Mouse (Mus musculus) bone marrow macrophage, adult 2 months (primary cell): ENCODE results near the gene Dnmt3c. TPM values are rescaled to one million over a fixed set of nuclear protein-coding genes. Genes with fewer than 3 reads are reported as not detected.

Experiments
- H3K27ac ChIP-seq: 2 replicates; pipeline ENCODE4 v1.5.1; 2012; ENCODE audit warnings: low read depth, low read length; ENCODE audit not compliant: insufficient read depth
- H3K4me1 ChIP-seq: 2 replicates; pipeline ENCODE4 v1.6.1; 2012; ENCODE audit warnings: low read length; ENCODE audit not compliant: control insufficient read depth, insufficient read depth
- H3K4me3 ChIP-seq: 2 replicates; pipeline ENCODE4 v1.5.1; 2012; ENCODE audit warnings: mild to moderate bottlenecking, low read length, moderate library complexity; ENCODE audit not compliant: insufficient read depth
- CTCF ChIP-seq: IDR thresholded peaks from 2 replicates; pipeline ENCODE4 v1.5.1; 2012; ENCODE audit warnings: low read depth, mild to moderate bottlenecking, low read length, moderate library complexity
- POLR2A ChIP-seq: IDR thresholded peaks from 2 replicates; pipeline ENCODE4 v1.6.1; 2012; ENCODE audit warnings: mild to moderate bottlenecking, low read depth, low read length, borderline replicate concordance
- polyA plus RNA-seq: library from polyadenylated mRNA; stranded (reverse); fragments of >200 nt; gene quantifications from 2 replicates; pipeline ENCODE4 v1.2.4, GENCODE M21; 2012; ENCODE audit not compliant: missing spikeins, insufficient read depth, insufficient read length

Gene Dnmt3c
- polyA plus RNA-seq, 1 experiment = not detected

DNA sequence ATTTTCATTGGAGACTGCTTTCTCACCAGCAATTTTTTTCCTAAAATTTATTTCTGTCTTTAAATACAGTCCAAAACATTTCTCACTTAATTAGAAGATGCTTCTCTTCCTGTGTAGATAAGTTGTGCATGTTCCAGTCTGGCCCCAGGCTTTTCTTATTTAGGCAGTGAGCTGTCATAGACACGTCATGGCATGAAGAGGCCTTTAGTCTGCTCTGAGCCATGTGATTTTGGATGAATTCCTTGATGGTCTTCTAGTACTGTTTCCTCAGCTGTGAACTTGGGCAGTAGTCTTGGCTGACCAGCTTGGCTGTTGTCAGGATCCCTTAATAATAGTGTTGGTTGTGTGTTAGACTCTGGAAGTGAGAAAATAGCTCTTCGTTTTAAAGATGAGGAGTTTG is 53.9 kb downstream of the Dnmt3c start:
- Histone ChIP-seq H3K4me3 (no peak overlapping the region), H3K27ac (peak overlapping the region; percentile 41), H3K4me1 (peaks cover 21% of the 10 kb centered on the region)
- TF ChIP-seq POLR2A (no peak), CTCF (no peak)

DNA sequence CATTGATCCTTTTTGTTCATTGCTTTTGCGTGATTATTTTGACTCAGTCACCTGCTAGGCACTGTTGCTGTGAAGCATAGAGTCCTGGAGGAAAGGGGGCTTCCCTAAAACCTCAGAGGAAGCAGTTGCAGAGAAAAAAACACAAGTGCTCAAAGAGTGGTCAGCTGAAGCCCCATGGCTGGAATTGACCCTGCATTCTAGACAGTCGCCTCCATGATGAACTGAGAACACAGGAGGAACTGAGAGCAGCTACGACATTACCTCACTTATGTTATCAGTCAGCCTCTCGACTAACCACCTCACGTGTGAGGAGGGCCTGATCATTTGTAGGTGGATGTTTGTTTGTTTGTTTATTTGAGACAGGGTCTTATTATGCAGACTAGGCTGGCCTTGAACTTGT is 65.7 kb downstream of the Dnmt3c start:
- Histone ChIP-seq H3K4me3 (no peak overlapping the region), H3K27ac (no peak overlapping the region), H3K4me1 (peaks cover 8% of the 10 kb centered on the region)
- TF ChIP-seq POLR2A (no peak), CTCF (no peak)

DNA sequence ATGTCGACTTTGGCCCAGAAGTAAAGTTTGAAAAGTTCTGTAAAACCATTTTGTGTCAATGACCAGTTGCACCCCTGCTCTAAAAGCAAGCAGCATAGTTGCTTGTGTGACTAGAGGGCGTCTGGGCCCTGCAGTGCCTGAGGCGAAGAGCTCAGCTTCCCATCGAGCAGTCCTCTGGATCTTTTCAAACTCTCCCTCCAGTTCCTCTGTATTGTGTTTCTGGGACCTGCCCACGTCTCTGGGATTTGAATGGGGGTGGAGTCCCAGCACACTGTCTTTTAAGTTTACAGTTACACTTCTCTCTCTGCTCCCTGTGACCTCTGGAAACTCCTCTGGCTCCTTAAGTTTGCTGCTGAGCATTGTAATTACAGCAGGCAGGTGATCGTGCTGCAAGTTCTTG is 71.0 kb downstream of the Dnmt3c start:
- Histone ChIP-seq H3K4me1 (no peaks in the 10 kb centered on the region), H3K4me3 (no peak overlapping the region), H3K27ac (no peak overlapping the region)
- TF ChIP-seq POLR2A (no peak), CTCF (no peak)

DNA sequence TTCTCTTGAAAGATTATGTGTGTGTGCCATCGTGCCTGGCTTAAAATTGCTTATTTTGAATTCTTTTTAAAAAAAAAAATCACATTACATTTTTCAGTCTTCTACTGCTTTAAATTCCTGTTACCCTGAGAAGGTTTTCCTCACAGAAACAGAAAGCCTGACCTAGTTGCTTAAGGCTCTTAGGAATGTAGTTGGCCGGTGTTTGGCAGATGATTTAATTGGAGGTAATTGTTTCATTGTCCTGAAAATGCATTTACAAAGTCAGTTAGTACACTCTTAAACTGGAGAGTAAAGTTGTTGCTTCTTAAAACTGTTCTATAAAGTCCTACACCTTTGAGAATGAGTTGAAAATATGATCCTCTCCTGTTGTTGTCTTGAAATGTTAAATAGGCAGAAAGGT is 72.4 kb downstream of the Dnmt3c start:
- Histone ChIP-seq H3K4me1 (peaks cover 10% of the 10 kb centered on the region), H3K27ac (no peak overlapping the region), H3K4me3 (no peak overlapping the region)
- TF ChIP-seq CTCF (no peak), POLR2A (no peak)

DNA sequence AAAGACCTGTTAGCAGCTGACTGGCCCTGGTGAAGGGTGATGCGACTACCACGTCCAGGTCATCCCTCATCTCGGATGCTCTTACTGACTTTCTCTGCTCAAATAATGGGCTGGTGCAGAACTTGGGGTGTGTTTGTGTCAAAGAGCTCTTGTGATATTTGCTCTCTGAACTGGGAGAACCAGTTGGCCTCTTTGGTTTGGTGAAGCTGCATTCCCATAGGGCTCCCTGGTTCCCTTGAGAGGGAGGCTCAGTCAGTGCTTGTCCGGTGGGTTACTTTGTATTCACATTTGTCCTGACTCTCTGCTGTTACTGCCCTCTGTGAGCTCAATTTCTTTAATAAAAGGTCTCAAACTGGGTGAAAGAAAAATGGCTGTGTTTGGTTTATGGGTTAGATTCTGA is 76.5 kb downstream of the Dnmt3c start:
- H3K4me3 ChIP-seq = no peak overlapping the region
- TF ChIP-seq POLR2A (no peak), CTCF (no peak)
- peaks cover 10% of the 10 kb centered on the region for H3K4me1 ChIP-seq
- H3K27ac ChIP-seq = no peak overlapping the region

DNA sequence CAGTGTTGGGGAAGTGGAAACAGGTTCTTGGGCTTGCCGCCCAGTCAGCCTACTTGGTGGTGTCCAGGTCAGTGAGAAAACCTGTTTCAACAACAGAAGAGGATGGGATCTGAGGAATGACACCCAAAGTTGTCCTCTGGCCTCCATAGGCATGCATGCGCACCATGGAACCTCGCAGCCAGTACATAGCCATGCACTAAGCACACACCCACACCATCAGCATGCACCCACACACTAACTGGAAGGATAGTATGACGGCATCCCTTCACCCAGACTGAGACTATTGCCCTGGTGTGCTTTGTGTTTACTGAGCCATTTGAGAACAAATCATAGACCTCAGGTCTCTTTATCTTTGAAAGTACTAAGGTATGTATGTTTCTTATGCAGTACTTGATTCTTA is 79.0 kb downstream of the Dnmt3c start:
- H3K4me1 ChIP-seq = peaks cover 10% of the 10 kb centered on the region
- TF ChIP-seq POLR2A = no peak
- no peak for TF ChIP-seq CTCF
- no peak overlapping the region for H3K4me3 ChIP-seq

DNA sequence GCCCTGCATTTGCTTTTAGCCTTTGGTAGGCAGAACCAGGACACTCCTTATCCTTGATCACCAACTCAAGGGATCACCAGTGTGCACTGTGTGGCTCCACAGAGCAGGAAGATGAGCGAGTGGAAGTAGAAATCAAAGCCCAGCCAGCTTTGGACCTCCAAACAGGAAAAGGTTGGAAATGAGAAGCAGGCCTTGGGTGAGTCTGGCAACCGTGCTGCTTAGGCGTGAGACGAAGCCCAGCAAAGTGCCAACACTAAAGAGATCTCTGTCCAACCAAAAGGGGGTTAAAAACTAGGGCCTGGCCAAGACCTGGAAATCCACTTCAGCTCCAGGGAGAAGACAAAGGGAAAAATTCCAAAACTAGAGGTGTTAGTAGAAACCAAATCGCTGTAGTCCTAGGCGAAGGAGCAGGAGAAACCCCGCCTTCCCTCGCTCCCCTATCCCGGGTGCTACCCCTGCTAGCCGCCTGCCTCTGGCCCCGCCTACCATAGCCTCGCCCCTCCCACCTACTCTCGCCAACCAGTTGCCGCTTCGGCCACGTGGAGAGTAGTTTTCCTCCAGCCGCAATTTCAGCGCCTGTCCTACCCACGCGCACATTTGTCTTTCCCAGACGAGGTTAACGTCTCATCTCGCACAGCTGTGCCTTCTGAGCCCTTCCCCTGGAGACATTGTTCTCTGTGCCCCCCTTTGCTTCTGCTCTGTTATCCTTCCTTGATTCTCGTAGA is 82.3 kb downstream of the Dnmt3c start:
- H3K4me3 ChIP-seq = 0 out of 2 replicates have a peak overlapping the region, but pooled peaks have one; percentile 0
- peaks cover 5% of the 10 kb centered on the region for H3K4me1 ChIP-seq
- H3K27ac ChIP-seq = no peak overlapping the region
- TF ChIP-seq CTCF (no peak), POLR2A (no peak)

More for the DNA sequence above, 79.0 kb downstream of the Dnmt3c start:
- no peak overlapping the region for H3K27ac ChIP-seq

Other genes with a start within 250 kb of the Dnmt3c start
- not detected in 2 replicates for gene 4930404H24Rik, start 203.9 kb upstream of the Dnmt3c start, polyA plus RNA-seq
- 15.9 and 19.2 TPM in 2 replicates for gene Nol4l, start 166.7 kb upstream of the Dnmt3c start, polyA plus RNA-seq
- 51.6 and 52.0 TPM in 2 replicates for gene Commd7, start 63.9 kb upstream of the Dnmt3c start, polyA plus RNA-seq
- 1.4 and 2.7 TPM in 2 replicates for gene Dnmt3b, start 47.2 kb upstream of the Dnmt3c start, polyA plus RNA-seq
- 93.2 and 93.8 TPM in 2 replicates for gene Mapre1, start 44.6 kb downstream of the Dnmt3c start, polyA plus RNA-seq
- gene Efcab8, start 83.3 kb downstream of the Dnmt3c start, polyA plus RNA-seq = not detected in 2 replicates
- gene Sun5, start 174.4 kb downstream of the Dnmt3c start, polyA plus RNA-seq = not detected in 2 replicates
- not detected in 2 replicates for gene Bpifb2, start 178.4 kb downstream of the Dnmt3c start, polyA plus RNA-seq
- not detected in 2 replicates for gene Bpifb6, start 203.7 kb downstream of the Dnmt3c start, polyA plus RNA-seq
- not detected in 2 replicates for gene Bpifb3, start 221.6 kb downstream of the Dnmt3c start, polyA plus RNA-seq
- not detected in 2 replicates for gene Bpifb4, start 241.6 kb downstream of the Dnmt3c start, polyA plus RNA-seq